Mouse (Mus musculus) kidney, postnatal 25 days (tissue): ENCODE results near the gene 1110032F04Rik.
"Not testable (repeated sequence)": the region's sequence is repeated elsewhere in the genome, so short reads cannot be mapped to it uniquely, and the experiment has no call there.

ENCODE experiments used
- DNase-seq, 2 experiments: peaks; one replicate each; pipeline ENCODE4 v3.0.0; 2021; ENCODE audit warnings: mixed read lengths in 2 of 2

Gene 1110032F04Rik

DNA sequence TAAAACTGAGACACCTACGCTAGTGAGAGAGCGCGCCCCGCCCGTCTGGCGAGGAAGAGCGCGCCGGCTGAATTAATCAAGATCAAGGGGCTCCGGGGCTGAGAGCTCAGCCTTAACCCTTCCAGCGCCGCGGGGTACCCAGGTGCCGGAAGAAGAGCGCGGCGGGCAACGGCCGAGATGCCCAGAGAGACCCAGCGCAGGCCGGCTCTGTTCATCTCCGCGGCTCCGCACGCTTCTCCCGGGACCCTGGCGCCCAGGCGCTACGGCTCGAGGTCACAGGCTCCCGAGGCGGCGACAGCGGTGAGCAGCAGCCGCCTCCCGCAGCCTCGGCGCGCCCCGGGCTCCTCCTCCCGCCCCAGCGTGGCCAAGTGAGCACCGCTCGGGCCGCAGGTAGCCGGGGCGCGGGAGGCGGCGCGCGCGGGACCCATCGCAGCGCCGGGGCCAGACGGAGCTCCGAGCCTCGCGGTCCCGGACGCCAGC is at the start of gene 1110032F04Rik:
1110032F04Rik (plus strand) TSS at position 376 of the 480 bp plus-strand sequence.
- peak; percentile 34 to 48 for DNase-seq

DNA sequence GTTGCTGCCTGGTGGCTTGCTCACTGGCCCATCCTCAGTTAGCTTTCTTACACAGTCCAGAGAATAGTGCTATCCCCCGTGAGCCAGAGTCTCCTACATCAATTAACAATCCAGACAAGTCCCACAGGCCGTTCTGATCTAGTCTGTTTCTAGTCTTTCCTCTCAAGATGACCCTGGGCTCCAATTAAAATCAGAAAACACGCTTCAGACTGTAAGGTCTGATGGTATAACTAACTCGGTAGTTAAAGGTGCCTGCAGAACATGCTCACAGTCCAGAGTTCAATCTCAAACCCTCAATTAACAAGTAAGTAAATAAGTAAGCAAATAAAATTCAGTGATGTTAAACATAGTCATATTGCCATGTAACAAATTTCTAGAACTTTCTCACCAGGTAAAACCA is 48.0 kb upstream of the 1110032F04Rik start:
- peak in 1 of 2 experiments; percentile 5 for DNase-seq

- DNase-seq, result peak; percentile 50 to 77
Observed at GRCm38 (mm10) chr3:68821926-68822341, 47.5 kb upstream of the 1110032F04Rik start.

DNA sequence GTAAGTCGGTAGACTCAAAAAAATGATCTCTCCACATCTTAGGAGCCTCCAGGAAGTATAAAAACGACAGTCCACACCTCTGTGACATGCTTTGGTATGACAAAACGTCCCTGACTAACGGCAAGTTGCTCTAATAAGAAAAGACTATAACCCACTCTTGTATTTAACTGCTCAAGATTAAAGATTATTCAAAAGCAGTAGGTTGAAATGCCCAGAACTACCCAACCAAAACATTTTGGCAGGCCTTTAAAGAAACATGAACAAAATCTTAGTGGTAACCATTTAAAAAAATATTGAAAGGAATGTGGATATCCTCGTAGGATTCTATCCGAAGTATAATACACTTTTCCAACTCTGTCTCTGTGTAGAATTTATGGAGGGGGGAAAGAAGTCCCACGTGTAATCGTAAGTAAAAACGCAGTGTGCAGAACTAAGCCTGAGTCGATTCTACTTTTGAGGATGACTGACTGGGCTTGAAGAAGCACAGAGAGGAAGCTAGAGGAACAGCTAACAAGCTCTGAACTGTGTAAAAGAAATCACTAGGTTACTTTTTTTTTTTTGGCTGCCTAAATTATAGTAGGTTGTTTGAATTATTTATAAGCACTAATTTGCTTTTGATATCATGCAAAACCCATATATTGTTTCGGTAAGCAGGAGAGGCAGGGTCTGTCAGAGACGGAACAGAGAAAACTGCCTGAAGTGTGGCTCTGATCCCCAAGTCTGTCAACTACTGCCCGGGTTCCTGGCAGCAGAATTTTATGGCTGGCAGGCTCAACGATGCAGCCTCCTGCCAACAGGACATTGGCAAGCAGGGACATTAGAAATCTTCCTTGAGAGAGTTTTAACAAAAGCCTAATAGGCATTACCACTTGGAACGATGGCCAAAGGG is 45.3 kb upstream of the 1110032F04Rik start:
- DNase-seq, result peak; percentile 30 to 51

GRCm38 (mm10) chr3:68824765-68825090 is 44.7 kb upstream of the 1110032F04Rik start:
- no peak for DNase-seq

GRCm38 (mm10) chr3:68825151-68825550 is 44.2 kb upstream of the 1110032F04Rik start:
- peak in 1 of 2 experiments; percentile 5 for DNase-seq

- no peak for DNase-seq
Observed at GRCm38 (mm10) chr3:68827671-68828070, 41.7 kb upstream of the 1110032F04Rik start.

DNA sequence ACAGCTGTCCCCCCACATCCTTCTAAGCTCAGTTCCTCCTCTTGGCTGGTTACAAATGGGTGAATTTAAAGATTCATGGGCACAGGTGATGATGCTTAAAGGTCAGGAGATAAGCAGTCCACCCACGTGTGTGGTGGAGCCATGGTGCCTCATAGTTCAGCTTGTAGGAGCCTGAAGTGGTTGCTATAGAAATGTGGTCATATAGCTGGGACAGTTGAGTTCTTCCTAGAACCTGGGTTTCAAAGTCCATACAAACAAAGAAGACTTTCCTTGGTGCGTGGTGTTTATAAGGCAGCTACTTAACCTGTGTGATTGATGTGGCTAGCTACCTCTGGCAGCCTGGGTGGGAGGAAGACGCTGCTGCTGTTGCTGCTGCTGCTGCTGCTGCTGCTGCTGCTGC is 39.4 kb upstream of the 1110032F04Rik start:
- DNase-seq, result no peak

- DNase-seq, result no peak
Observed at GRCm38 (mm10) chr3:68836857-68837499, 32.4 kb upstream of the 1110032F04Rik start.

DNA sequence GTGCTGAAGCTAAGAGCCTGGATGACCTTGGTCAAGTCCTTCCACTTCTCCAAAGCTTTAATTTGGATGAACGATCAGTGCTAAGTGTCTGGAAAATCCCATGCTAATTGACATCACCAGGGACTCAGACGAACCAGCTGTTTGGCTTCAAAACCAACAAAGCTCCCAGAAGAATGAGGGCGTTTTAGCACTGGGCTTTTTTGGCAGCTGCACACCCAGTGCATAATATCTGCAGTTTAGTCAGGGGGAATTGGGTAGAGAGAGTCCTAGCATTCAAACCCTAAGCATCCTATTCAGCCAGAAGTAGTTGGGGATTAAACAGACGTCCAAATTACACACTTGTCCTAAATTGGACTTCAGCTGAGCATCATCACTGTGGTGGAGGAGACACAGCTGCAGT is 29.2 kb upstream of the 1110032F04Rik start:
- no peak for DNase-seq

GRCm38 (mm10) chr3:68844025-68844424 is 25.4 kb upstream of the 1110032F04Rik start:
- DNase-seq, result no peak

DNA sequence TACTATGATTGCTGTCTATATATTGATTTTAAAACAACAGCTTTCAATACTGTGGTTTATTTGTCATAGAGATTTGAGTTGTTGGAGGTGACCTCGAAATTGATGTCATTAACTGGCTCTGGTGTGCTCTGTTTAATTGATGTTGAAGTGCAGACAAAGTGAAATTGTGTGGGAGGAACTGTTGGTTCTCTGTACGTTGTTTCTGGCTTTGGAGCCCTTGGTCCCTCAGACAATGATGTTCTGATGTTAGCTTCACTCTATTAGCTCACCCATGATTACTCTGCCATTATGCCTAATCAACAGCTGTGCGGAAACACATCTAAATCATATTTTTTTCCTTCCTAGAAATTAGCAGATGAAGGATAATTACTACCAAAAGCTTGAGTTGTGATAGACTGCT is 21.1 kb upstream of the 1110032F04Rik start:
- no peak for DNase-seq

- no peak for DNase-seq
Observed at GRCm38 (mm10) chr3:68852414-68852813, 17.0 kb upstream of the 1110032F04Rik start.

DNA sequence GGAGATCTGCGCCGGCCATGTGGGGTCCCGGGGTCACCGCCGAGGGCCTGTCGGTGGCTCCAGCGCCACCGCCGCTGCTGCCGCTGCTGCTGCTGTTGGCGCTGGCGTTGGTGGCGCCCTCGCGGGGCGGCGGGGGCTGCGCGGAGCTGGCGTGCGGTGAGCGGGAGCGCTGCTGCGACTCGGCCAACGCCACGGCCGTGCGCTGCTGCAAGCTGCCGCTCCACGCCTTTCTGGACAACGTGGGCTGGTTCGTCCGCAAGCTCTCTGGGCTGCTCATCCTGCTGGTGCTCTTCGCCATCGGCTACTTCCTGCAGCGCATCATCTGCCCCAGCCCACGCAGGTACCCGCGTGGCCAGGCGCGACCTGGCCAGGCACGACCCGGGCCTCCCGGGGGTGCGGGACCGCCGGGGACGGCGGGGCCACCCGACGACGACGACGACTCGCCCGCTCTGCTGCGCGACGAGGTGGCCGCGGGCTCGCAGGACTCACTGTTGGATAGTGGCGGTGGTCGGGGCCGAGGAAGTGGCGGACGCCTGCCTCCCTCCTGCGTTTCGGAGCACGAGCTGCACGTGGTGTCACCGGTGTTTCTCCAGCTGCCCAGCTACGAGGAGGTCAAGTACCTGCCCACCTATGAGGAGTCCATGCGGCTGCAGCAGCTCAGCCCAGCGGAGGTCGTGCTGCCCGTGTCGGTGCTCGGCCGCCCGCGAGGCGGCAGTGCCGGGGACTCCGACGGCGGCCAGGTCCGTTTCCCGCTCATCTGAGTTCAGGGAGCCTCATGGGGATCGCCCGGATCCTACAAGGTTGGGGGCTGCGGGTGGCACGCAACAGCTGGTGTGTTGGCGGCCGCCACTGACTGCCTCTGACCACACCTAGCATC is 543 bp downstream of the 1110032F04Rik start:
- DNase-seq, result peak; percentile 18 to 62

DNA sequence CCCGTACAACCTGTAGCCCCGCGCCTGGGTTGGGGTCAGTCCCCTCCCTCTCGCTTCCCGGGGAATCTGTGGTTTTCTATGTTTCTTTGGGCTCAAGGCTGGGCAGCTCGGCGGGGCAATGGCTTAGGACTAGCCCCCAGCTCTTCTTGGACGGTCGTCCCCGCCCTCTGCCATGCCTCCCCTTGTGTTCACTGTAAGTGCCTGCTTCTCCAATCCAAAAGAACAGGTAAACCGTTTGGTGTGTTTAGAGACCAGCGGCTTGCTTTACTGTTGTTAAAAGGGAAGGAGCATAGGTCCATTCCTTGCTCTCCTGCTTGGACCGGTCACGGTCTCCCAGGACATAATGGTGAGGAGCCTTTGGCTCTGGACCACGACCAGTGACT is 1.2 kb downstream of the 1110032F04Rik start:
- no peak for DNase-seq

- DNase-seq, result no peak
Observed at GRCm38 (mm10) chr3:68874079-68874478, 4.7 kb downstream of the 1110032F04Rik start.

- no peak for DNase-seq
Observed at GRCm38 (mm10) chr3:68886845-68887244, 17.5 kb downstream of the 1110032F04Rik start.

DNA sequence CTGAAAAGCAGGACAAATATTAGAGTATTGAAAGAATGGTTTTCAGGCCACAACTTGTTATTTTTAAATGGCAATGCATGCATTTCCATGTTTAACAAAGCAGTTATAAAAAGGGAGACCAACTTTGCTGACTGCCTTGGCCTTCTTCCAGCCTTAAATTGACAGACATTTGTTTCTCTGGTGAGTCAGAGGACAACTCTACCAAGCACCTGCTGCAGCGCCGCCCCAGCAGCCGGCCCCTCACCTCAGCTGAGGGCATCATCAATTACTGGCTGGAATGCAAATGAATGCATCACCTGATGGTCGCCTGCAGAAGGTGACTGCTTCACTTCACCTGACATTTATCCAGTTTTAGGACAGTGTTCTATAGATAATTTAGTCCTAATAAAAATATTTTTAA is 26.0 kb downstream of the 1110032F04Rik start:
- DNase-seq, result no peak

DNA sequence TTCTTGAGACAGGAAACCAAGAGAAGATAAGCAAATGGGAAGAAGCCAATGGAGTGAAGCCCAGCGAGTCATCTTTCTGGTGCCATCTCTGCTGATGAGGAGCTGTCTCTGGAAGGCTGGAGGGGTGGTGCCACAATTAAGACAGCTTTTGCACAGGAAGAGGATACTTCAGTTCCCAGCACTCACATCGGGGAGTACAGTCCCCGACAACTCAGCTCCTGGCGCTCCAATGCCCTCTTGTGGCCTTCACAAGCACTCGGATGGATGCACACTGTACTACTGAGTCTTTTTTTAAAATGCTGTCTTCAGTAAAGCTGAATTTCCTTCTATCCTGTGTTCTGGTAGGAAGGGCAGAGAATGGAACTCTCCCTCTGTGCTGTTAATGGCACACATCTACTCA is 27.8 kb downstream of the 1110032F04Rik start:
- DNase-seq, result no peak

DNA sequence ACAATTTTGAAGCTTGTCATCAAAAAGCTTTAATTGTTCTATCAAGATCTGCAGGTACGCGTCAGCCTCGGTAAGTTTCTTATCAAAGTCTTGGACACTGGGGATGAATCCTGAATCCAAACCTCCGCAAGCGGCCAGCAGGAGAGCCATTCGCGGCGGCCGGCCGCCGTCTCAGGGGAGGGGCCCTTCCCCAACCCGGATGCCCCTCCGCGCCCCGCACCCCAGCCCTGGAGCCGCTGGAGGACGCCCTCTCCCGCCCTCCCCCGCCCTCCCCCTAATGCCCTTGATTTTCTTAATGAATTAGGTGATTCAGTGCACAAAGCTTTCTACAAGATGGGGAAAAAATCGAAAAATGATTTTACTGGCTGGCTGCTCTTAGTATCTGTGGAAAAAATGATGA is 33.2 kb downstream of the 1110032F04Rik start:
- not testable (repeated sequence) for DNase-seq

DNA sequence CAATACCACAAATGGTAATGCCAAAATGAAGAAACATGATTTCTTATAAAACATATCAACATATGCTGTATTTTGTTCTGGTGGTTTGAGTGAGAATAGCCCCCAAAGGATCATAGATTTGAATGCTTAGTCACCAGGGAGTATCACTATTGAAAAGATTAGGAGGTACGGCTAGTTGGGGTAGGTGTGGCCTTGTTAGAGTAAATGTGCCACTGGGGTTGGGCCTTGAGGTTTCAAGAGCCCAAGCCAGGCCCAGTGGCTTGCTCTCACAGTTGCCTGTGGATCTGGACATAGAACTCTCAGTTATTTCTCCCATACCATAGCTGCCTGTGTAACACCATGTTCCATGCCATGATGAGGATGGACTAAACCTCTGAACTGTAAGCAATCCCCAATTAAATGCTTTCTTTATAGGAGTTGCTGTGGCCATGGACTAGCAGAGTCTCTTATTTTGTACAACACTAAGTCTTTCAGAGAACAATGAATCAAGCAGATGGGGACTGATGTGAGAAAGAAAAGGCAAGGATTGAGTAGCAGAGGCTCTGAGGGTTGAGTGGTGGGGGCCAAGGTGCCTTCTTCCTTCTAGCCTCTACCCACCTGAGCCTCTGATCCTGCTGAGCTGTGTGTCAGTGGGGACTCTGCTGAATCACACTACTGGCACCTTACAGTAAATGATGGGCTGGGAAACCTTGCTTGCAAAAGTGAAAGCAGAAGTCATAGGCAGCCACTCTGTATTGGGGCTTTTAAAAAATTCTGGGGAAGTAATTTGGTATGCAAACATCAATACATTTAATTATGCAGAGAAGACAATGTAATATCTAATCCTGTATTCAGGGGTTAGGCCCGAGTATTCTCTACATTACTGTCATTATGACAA is 35.8 kb downstream of the 1110032F04Rik start:
- no peak for DNase-seq

GRCm38 (mm10) chr3:68907509-68907908 is 38.1 kb downstream of the 1110032F04Rik start:
- no peak for DNase-seq
